Mouse (Mus musculus): ENCODE measurements around the gene Hoxb2. TPM values are rescaled to one million over a fixed set of nuclear protein-coding genes. Genes with fewer than 3 reads are reported as not detected.
A peak's percentile ranks its signal among the peaks of the same experiment; 100 is the strongest.

Gene Hoxb2
- polyA plus RNA-seq, 1 experiment from 2014 or later: 20.3 TPM

DNA sequence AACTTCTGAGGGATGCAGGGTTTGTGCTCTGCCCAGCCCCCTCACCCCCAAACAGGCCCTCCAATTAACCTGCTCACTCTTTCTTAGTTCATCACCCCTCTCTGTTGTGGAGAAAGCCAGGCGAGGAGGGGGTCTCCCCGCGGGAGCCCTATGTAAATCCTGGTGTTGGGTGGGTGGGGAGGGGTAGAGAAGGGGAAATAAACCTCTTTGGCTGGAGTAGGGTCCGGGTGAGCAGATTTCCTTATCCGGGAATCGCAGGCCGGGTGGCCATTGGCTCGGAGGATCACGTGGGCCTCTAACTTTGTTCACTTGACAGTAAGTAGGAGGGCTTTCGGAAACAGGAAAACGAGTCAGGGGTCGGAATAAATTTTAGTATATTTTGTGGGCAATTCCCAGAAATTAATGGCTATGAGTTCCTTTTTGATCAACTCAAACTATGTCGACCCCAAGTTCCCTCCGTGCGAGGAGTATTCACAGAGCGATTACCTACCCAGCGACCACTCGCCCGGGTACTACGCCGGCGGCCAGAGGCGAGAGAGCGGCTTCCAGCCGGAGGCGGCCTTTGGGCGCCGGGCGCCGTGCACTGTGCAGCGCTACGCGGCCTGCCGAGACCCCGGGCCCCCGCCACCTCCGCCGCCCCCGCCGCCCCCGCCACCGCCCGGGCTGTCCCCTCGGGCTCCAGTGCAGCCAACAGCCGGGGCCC, 31.8 kb upstream of the Hoxb2 start:
- peaks cover 15% of the 10 kb centered on the region; the same call in 1 of the 2 replicates for H3K27me3 ChIP-seq (replicated peaks)
- WGBS: under 1% methylated on average over 41 of the region's 45 CpGs
- peak overlapping the region; percentile 60 for H3K4me3 ChIP-seq (replicated peaks)
- H3K36me3 ChIP-seq: no peaks in the 10 kb centered on the region
- peak; percentile 69 for ATAC-seq (ENCODE audit: insufficient read depth, low FRiP score, low read depth)
- peak overlapping the region; percentile 65 for H3K9ac ChIP-seq
- H3K9me3 ChIP-seq: no peaks in the 10 kb centered on the region
- H3K4me2 ChIP-seq: peak overlapping the region; percentile 62
- H3K4me1 ChIP-seq: peaks cover 19% of the 10 kb centered on the region
- H3K27ac ChIP-seq: peak overlapping the region; percentile 97

DNA sequence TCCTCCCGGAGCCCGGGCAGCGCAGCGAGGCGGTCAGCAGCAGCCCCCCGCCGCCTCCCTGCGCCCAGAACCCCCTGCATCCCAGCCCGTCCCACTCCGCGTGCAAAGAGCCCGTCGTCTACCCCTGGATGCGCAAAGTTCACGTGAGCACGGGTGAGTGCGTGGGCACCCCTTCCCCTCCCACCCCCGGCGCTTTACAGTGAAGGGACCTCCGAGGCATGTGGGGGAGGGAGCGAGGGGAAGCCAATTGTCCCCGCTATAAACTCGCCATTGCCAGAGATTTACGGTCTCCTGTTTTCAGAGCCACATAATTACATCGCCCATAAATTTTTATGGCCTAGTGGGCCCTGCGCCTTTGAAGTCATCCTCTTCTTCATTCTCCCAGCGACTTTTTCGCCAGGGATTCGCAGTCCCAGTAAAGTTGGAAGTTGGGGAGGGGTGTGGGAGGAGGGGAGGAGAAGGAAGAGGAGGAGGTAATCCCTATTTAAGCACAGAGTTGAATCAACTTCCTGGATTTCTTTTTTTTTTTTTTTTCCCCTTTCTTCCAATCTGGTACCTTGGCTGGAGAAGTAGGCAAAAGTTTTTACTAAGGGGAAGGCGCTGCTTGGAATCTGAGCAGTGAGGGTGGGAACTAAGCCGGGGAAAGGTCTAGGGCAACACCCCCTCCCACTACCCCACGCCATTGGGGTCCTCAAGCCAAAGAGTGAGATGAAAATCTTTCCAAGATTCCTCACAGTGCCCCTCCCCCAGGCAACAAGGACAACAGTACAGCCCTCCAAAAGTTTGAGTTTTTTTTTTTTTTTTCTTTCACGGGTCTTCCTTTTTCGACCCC, 31.0 kb upstream of the Hoxb2 start:
- WGBS: 1% methylated on average over 29 of the region's 34 CpGs
- peak; percentile 29; the same call in 1 of the 2 replicates for ATAC-seq (ENCODE audit: insufficient read depth, low FRiP score, low read depth)

DNA sequence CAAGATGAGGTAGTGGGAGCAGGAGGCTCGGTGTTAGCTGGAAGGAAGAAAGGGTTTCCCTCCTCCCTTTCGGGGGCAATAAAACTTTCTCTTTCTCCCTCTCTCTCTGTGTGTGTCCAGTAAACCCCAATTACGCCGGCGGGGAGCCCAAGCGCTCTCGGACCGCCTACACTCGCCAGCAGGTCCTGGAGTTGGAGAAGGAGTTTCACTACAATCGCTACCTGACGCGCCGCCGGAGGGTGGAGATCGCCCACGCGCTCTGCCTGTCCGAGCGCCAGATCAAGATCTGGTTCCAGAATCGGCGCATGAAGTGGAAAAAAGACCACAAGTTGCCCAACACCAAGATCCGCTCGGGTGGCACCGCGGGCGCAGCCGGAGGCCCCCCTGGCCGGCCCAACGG, 30.4 kb upstream of the Hoxb2 start:
- WGBS: 1% methylated on average over 29 of the region's 29 CpGs
- 0 out of 2 replicates have a peak, but pooled peaks have one; percentile 11 for ATAC-seq (ENCODE audit: insufficient read depth, low FRiP score, low read depth)
- Histone ChIP-seq H3K27me3 (replicated peaks) (peaks cover 11% of the 10 kb centered on the region; the same call in 1 of the 2 replicates), H3K27ac (peak overlapping the region; percentile 97), H3K4me3 (replicated peaks) (peak overlapping the region; percentile 60), H3K36me3 (no peaks in the 10 kb centered on the region), H3K4me2 (peak overlapping the region; percentile 62), H3K9ac (peak overlapping the region; percentile 65), H3K4me1 (peaks cover 10% of the 10 kb centered on the region; the same call in 1 of the 2 replicates), H3K9me3 (no peaks in the 10 kb centered on the region)

More for the DNA sequence above, 31.0 kb upstream of the Hoxb2 start:
- peak overlapping the region; percentile 60 for H3K4me3 ChIP-seq (replicated peaks)
- peak overlapping the region; percentile 65 for H3K9ac ChIP-seq
- H3K9me3 ChIP-seq: no peaks in the 10 kb centered on the region
- H3K36me3 ChIP-seq: no peaks in the 10 kb centered on the region
- peaks cover 12% of the 10 kb centered on the region for H3K4me1 ChIP-seq
- H3K27me3 ChIP-seq (replicated peaks): peaks cover 11% of the 10 kb centered on the region; the same call in 1 of the 2 replicates
- peak overlapping the region; percentile 97 for H3K27ac ChIP-seq
- H3K4me2 ChIP-seq: peak overlapping the region; percentile 62

DNA sequence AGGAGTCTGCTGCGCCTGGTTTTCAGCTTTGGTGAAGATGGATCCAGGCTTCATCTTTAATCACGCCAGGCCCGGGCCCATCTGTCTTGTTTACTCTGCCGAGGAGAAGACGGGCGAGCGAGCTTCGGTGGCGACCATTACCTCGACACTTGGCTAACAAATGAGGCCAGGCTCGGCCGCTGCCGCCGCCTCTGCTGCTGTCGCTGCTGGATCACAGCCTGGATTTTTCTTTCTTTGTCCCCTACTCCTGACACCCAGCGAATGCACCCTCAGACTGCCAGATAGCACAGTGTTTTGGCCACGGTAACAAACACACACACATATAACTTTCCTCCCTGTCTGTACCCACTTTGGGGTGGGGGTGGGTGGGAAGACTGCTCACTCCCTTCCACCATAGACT, 29.6 kb upstream of the Hoxb2 start:
- peaks cover 7% of the 10 kb centered on the region; the same call in 1 of the 2 replicates for H3K27me3 ChIP-seq (replicated peaks)
- H3K27ac ChIP-seq: peak overlapping the region; percentile 97
- H3K9ac ChIP-seq: peak overlapping the region; percentile 65
- ATAC-seq (ENCODE audit: insufficient read depth, low FRiP score, low read depth): no peak
- peaks cover 10% of the 10 kb centered on the region; the same call in 1 of the 2 replicates for H3K4me1 ChIP-seq
- WGBS: 16% methylated on average over 17 of the region's 17 CpGs
- H3K4me3 ChIP-seq (replicated peaks): peak overlapping the region; percentile 60
- no peaks in the 10 kb centered on the region for H3K36me3 ChIP-seq
- peak overlapping the region; percentile 62 for H3K4me2 ChIP-seq
- H3K9me3 ChIP-seq: no peaks in the 10 kb centered on the region

DNA sequence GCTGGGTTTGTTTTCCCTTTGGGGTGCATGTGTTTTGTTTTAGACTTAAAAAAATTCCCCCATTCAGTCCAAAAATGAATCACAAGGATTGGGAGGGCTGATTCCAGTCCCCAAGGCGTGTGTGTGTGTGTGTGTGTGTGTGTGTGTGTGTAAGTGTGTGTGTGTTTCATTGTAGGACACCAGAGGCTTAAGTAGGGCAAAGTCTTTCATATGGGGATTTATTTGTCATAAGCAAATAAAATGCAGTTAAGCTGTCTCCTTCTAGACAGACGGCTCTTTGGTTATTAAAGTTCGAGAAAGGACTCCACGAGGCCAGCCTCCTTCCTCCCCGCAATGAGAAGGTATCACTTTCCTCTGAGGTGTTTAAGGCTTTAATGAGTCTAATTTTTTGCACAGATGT, 28.5 kb upstream of the Hoxb2 start:
- Histone ChIP-seq H3K4me3 (replicated peaks) (peak overlapping the region; percentile 30; the same call in 1 of the 2 replicates), H3K27ac (peak overlapping the region; percentile 78), H3K4me2 (peak overlapping the region; percentile 62), H3K9me3 (no peaks in the 10 kb centered on the region), H3K36me3 (no peaks in the 10 kb centered on the region), H3K27me3 (replicated peaks) (peaks cover 8% of the 10 kb centered on the region; the same call in 1 of the 2 replicates), H3K9ac (no peak overlapping the region), H3K4me1 (peaks cover 7% of the 10 kb centered on the region; the same call in 1 of the 2 replicates)
- no peak for ATAC-seq (ENCODE audit: insufficient read depth, low FRiP score, low read depth)
- 18% methylated on average over 5 of the region's 5 CpGs for WGBS

DNA sequence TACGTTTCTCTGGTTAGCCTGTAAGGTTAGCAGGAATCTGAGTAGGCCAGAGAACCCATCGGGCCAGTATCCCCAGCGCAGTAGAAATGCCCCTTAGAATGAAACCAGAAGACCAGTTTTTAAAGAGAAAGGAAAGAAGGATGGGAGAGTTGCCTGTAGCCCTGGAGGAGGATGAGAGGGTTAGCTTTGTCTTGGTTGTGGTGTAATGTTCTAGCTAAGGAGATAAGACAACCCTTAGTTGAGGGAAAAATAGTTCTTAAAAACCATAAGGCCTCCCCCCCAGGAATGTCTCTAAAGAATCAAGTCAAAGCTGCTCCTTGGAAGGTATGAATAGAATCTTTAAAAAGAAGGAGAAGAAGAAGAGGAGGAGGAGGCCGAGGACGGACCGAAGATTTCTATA, 27.6 kb upstream of the Hoxb2 start:
- peaks cover 9% of the 10 kb centered on the region; the same call in 1 of the 2 replicates for H3K4me1 ChIP-seq
- no peak for ATAC-seq (ENCODE audit: insufficient read depth, low FRiP score, low read depth)

DNA sequence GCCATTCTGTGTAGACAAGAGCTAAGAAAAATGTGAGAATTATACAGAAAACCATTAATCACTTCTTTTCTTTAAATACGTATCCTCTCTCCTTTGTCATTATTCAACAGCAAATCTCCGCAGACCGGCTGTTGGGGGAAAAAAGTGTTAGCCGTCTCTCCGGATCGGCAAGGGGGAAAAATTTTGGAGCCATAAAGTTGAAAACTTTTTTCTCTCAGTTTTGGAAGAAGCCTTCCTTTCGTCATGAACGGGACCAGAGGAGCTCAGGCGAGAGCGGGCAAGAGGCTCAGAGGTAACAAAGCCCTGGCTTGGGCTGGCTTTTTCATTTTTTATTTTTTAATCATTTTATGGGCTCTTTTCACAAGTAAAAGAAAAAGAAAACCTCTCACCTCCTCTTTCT, 27.2 kb upstream of the Hoxb2 start, which contains the start of gene Hoxb3:
Gene Hoxb3, plus strand, starts transcription at position 173 of the 400 bp plus-strand sequence.
- Histone ChIP-seq H3K27me3 (replicated peaks) (peaks cover 14% of the 10 kb centered on the region; the same call in 1 of the 2 replicates), H3K4me3 (replicated peaks) (peak within 1 kb of the TSS; percentile 30), H3K9ac (peak within 1 kb of the TSS; percentile 25; the same call in 1 of the 2 replicates), H3K4me1 (peaks cover 7% of the 10 kb centered on the region; the same call in 1 of the 2 replicates), H3K9me3 (no peaks in the 10 kb centered on the region), H3K4me2 (peak within 1 kb of the TSS; percentile 62), H3K27ac (peak within 1 kb of the TSS; percentile 78), H3K36me3 (no peaks in the 10 kb centered on the region)
- WGBS: 17% methylated on average over 10 of the region's 10 CpGs
- no peak for ATAC-seq (ENCODE audit: insufficient read depth, low FRiP score, low read depth)

More for the DNA sequence above, 27.6 kb upstream of the Hoxb2 start:
- Histone ChIP-seq H3K4me3 (replicated peaks) (peak overlapping the region; percentile 30), H3K27ac (peak overlapping the region; percentile 78), H3K4me2 (peak overlapping the region; percentile 62), H3K9ac (0 out of 2 replicates have a peak overlapping the region, but pooled peaks have one; percentile 25), H3K9me3 (no peaks in the 10 kb centered on the region), H3K36me3 (no peaks in the 10 kb centered on the region), H3K27me3 (replicated peaks) (peaks cover 14% of the 10 kb centered on the region; the same call in 1 of the 2 replicates)
- 18% methylated on average over 6 of the region's 6 CpGs for WGBS

DNA sequence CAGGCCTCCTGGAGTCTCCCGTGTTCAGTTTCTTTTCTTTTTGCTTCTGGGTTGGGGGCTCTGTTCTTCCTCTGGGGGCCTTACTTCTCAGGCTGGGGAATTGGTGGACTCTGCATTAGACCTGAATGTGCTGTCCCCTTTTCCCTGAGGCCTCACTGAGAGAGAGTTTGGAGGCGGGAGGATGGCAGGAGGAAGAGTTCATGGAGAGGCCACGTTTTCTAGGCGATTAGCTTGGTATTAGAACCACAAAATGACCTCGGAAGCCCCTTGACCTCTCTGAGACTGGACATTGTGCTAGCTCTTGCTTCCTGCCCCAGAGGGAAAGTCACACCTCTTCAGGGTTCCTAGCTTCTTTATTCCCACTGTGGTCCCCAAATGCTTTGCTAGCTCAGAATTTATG, 26.2 kb upstream of the Hoxb2 start:
- 6% methylated on average over 5 of the region's 5 CpGs for WGBS

DNA sequence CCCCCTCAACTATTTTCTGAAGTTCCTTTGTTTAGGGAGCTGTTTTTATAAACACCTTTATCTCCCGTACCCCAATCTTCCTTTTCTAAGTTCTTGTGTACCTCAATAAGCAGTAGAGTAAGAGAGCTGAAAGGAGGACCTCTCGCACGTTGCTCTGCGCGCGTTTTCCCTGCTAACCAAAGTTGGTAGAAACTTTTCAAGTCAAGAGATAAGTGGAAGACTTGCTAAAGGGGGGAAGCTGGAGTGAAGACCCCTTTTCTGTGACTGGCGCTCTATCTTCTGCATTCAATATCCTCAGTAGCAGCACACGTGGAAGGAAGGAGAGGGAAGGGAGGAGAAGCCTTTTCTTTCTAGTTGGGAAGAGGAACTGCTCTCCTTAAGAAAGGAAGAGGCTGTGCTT, 25.4 kb upstream of the Hoxb2 start:
- WGBS: 24% methylated on average over 8 of the region's 8 CpGs
- ATAC-seq (ENCODE audit: insufficient read depth, low FRiP score, low read depth): no peak
- H3K9me3 ChIP-seq: no peaks in the 10 kb centered on the region
- no peaks in the 10 kb centered on the region for H3K36me3 ChIP-seq
- peaks cover 10% of the 10 kb centered on the region; the same call in 1 of the 2 replicates for H3K4me1 ChIP-seq
- peak overlapping the region; percentile 41; the same call in 1 of the 2 replicates for H3K9ac ChIP-seq
- peak overlapping the region; percentile 78 for H3K27ac ChIP-seq
- H3K4me3 ChIP-seq (replicated peaks): peak overlapping the region; percentile 30
- peak overlapping the region; percentile 62 for H3K4me2 ChIP-seq
- peaks cover 10% of the 10 kb centered on the region for H3K27me3 ChIP-seq (replicated peaks)

More for the DNA sequence above, 26.2 kb upstream of the Hoxb2 start:
- Histone ChIP-seq H3K36me3 (no peaks in the 10 kb centered on the region), H3K27ac (peak overlapping the region; percentile 78), H3K4me1 (peaks cover 7% of the 10 kb centered on the region; the same call in 1 of the 2 replicates), H3K9me3 (no peaks in the 10 kb centered on the region), H3K4me2 (peak overlapping the region; percentile 62), H3K4me3 (replicated peaks) (peak overlapping the region; percentile 30), H3K9ac (no peak overlapping the region), H3K27me3 (replicated peaks) (peaks cover 12% of the 10 kb centered on the region; the same call in 1 of the 2 replicates)
- no peak for ATAC-seq (ENCODE audit: insufficient read depth, low FRiP score, low read depth)

DNA sequence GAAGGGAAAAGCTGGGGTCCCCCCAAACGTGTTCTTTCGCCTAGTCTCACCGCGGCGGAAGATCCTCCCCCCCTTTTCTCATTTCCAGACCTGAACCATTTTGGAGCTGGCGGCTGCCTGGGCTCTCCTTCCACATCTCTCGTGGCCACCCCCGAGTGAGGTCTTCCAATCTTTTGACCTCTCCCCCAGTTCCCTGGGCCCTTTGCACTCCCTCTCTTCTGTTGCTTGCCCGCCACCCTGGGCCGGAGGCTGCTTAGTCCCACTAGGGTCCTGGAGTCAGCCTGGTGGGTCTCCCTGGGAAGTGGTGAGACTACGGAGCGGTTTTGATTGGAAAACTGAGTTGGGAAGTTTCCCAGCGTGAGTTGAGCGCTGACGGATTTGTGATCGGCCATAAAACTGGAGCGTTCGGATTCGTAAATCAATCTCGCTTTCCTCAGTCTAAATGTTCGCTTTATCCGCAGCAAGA, 24.5 kb upstream of the Hoxb2 start:
- Histone ChIP-seq H3K9ac (peak overlapping the region; percentile 41; the same call in 1 of the 2 replicates), H3K4me1 (peaks cover 18% of the 10 kb centered on the region; the same call in 1 of the 2 replicates), H3K27me3 (replicated peaks) (peaks cover 14% of the 10 kb centered on the region), H3K4me2 (peak overlapping the region; percentile 62), H3K9me3 (no peaks in the 10 kb centered on the region), H3K27ac (peak overlapping the region; percentile 78), H3K36me3 (no peaks in the 10 kb centered on the region), H3K4me3 (replicated peaks) (peak overlapping the region; percentile 30)
- no peak for ATAC-seq (ENCODE audit: insufficient read depth, low FRiP score, low read depth)
- WGBS: 14% methylated on average over 22 of the region's 22 CpGs

DNA sequence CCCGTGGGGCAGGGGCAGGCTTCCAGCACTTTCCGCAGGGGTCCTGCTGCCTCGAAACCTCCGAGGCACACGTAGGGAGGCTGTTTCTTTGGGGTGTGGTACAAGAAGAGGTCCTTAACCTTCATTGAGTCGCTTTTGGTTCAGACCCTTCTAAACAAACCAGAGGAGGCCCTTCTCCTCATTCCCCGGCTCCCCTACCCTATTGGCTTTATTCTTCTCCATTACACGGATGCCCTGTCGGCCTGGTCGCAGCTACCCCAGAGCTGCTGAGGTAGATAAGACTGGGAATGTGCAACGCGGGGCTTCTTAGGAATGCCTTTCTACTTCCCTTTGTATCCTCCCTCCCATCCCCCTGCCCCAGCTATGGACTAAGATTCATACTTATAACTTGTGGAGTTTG, 23.6 kb upstream of the Hoxb2 start:
- no peak for ATAC-seq (ENCODE audit: insufficient read depth, low FRiP score, low read depth)
- Histone ChIP-seq H3K4me2 (peak overlapping the region; percentile 62), H3K36me3 (no peaks in the 10 kb centered on the region), H3K4me3 (replicated peaks) (peak overlapping the region; percentile 30), H3K9me3 (no peaks in the 10 kb centered on the region), H3K27ac (peak overlapping the region; percentile 78), H3K9ac (no peak overlapping the region), H3K4me1 (peaks cover 20% of the 10 kb centered on the region), H3K27me3 (replicated peaks) (peaks cover 14% of the 10 kb centered on the region)
- 15% methylated on average over 12 of the region's 12 CpGs for WGBS
